Comparison of ENCODE assay signal across 8 mouse cellular contexts in the genomic region with DNA sequence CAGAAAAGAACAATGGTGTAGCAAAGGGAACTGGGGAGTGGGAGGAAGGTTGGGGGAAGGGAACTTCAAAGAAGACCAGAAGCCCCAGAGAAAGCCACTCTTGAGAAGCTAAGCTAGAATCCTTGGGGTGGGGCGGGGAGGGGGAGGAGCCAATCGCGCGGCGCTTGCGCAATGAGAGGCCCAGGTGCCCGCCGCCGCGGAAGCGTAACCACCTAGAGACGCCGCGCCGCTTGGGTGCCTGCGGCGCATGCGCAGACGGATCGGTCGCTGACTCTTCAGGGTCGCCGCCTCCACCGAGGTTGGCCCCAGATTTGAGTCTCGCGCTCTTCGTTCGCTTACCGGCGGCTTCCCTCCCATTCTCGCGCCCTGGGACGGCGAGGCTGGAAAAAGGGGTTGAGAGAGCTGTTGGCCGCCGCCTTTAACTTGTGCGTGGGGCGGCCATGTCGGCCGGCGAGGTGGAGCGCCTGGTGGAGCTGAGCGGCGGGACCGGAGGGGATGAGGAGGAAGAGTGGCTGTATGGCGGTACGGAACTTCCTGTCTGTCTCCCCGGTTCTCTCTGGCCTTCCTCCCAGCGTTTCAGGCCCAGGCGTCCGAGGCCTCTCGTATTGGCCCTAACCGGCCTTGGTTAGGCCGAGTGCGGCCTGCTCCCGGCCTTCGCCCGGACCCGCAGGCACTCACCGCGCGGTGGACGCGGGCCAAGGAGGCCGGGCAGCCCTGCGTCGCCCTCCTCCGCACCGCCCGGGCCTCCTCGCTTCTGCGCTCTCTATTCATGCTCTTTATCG. TPM values are rescaled to one million over a fixed set of nuclear protein-coding genes. Genes with fewer than 3 reads are reported as not detected.
DNase-seq lines count a peak whose midpoint lies in the region; ATAC-seq and TF ChIP-seq lines count a peak whose summit lies in the region.

TSS of gene Fip1l1 (plus strand) at position 210 of the 782 bp plus-strand sequence.

- no peaks in the 10 kb centered on the region for H3K27me3 ChIP-seq in hindbrain, embryonic 10.5 days (ENCODE audit: insufficient read depth, poor library complexity, severe bottlenecking)
- no peaks in the 10 kb centered on the region for H3K27me3 ChIP-seq in lung, postnatal 0 days (replicated peaks; ENCODE audit: insufficient read depth, low read length)

- H3K4me1 ChIP-seq in hindbrain, embryonic 10.5 days (replicated peaks) = peaks cover 33% of the 10 kb centered on the region
- H3K4me1 ChIP-seq in lung, postnatal 0 days (ENCODE audit: insufficient read depth, low read depth, low read length) = peaks cover 14% of the 10 kb centered on the region

- no peak for TF ChIP-seq EP300 in lung, postnatal 0 days (IDR thresholded peaks at IDR 0.05)

- peak within 1 kb of the TSS; percentile 96 for H3K9ac ChIP-seq in lung, postnatal 0 days (replicated peaks; ENCODE audit: low read depth)

- peak; percentile 11; the same call in 1 of the 2 replicates for TF ChIP-seq CTCF in lung, postnatal 0 days (IDR thresholded peaks at IDR 0.05)

- DNase-seq in MEL-GATA-1-ER (ENCODE audit: extremely low read depth, low read depth) = peak; percentile 83
- peak; percentile 89 for DNase-seq in cerebellum, adult 8-10 months
- DNase-seq in hindbrain, embryonic 10.5 days (ENCODE audit: low spot score) = peak; percentile 97
- DNase-seq in layer of hippocampus, adult 9-11 months = peak; percentile 91
- DNase-seq in lung, postnatal 0 days (ENCODE audit: low spot score) = peak; percentile 96
- peak; percentile 81 for DNase-seq in ovary, postnatal 14 days (ENCODE audit: low spot score)
- DNase-seq in thymus, postnatal 14 days = peak; percentile 94

- WGBS in hindbrain, embryonic 10.5 days = under 1% methylated on average over 73 of the region's 73 CpGs
- WGBS in lung, postnatal 0 days = under 1% methylated on average over 51 of the region's 73 CpGs

- H3K9me3 ChIP-seq in hindbrain, embryonic 10.5 days = no peaks in the 10 kb centered on the region
- no peaks in the 10 kb centered on the region for H3K9me3 ChIP-seq in lung, postnatal 0 days (ENCODE audit: low read length)

- H3K27ac ChIP-seq in hindbrain, embryonic 10.5 days = peak within 1 kb of the TSS; percentile 98
- H3K27ac ChIP-seq in lung, postnatal 0 days (ENCODE audit: low read length) = peak within 1 kb of the TSS; percentile 95

- H3K36me3 ChIP-seq in hindbrain, embryonic 10.5 days = peaks cover 23% of the 10 kb centered on the region
- H3K36me3 ChIP-seq in lung, postnatal 0 days (ENCODE audit: insufficient read depth, low read length) = no peaks in the 10 kb centered on the region

- H3K4me2 ChIP-seq in lung, postnatal 0 days (replicated peaks; ENCODE audit: low read depth, low read length) = peak within 1 kb of the TSS; percentile 70

- ATAC-seq in frontal cortex, adult (ENCODE audit: low TSS enrichment) = peak; percentile 81
- peak; percentile 87 for ATAC-seq in lung, postnatal 0 days

- H3K4me3 ChIP-seq in hindbrain, embryonic 10.5 days = peak within 1 kb of the TSS; percentile 89
- H3K4me3 ChIP-seq in lung, postnatal 0 days (ENCODE audit: low read depth, low read length) = peak within 1 kb of the TSS; percentile 88

RNA-seq across cellular contexts. Expression of gene Fip1l1, which starts in this region (rescaled TPM):
- 84.7 and 105 TPM in 2 replicates for polyA plus RNA-seq in hindbrain, embryonic 10.5 days (2016; fragmentation: Nextera tagmentation; extraction: Ambion mirVana)
- polyA plus RNA-seq in lung, postnatal 0 days (2015; fragmentation: Nextera tagmentation; extraction: Ambion mirVana) = 36.6 and 45.2 TPM in 2 replicates

Comparison
In these comparisons a context has a peak if more than half of its experiments do, and no peak if none do; other contexts are left out.
1. Peak in every context shown above with its lines: DNase-seq, ATAC-seq, H3K4me3 ChIP-seq and H3K27ac ChIP-seq.